Mouse (Mus musculus): ENCODE measurements at regions not wholly inside any gene's neighbourhood (a gene's known extent, or its start where the extent isn't known, plus 50 kb on each side); places are given as distances from the start of the nearest gene placed in this dataset.

- CTCF ChIA-PET, result interaction anchor here in 2 of 4 experiments (1.1 to 1.5 kb wide), 3 partner anchors 202 to 207 kb away, joined by 3 read pairs; no protein-coding TSS in a partner anchor
Observed at GRCm38 (mm10) chr15:97458139-97458747, 211.2 kb upstream of the Amigo2 start.

GRCm38 (mm10) chr15:97457468-97457867 is 210.4 kb upstream of the Amigo2 start:
- ChIA-PET CTCF (interaction anchor here in 1 of 4 experiments (0.7 kb wide), 1 partner anchor 327 kb away, joined by 3 read pairs; no protein-coding TSS in a partner anchor), POLR2A (no interaction called here)

More at GRCm38 (mm10) chr15:97458139-97458747, 211.2 kb upstream of the Amigo2 start:
- POLR2A ChIA-PET, result interaction anchor here in 2 of 4 experiments (0.6 to 1.9 kb wide), 7 partner anchors 8 to 284 kb away, joined by 3 to 9 read pairs (median 4); no protein-coding TSS in a partner anchor

GRCm38 (mm10) chr15:97456991-97457390 is 209.9 kb upstream of the Amigo2 start:
- ChIA-PET CTCF (interaction anchor here in 1 of 4 experiments (1.2 kb wide), 1 partner anchor 8 kb away, joined by 3 read pairs; no protein-coding TSS in a partner anchor), POLR2A (no interaction called here)

- ChIA-PET POLR2A (no interaction called here), CTCF (interaction anchor here in 1 of 4 experiments (0.5 kb wide), 1 partner anchor 16 kb away, joined by 3 read pairs; no protein-coding TSS in a partner anchor)
Observed at GRCm38 (mm10) chr15:97455672-97456071, 208.6 kb upstream of the Amigo2 start.

GRCm38 (mm10) chr15:97449724-97450123 is 202.6 kb upstream of the Amigo2 start:
- CTCF ChIA-PET, result interaction anchor here in 2 of 4 experiments (1.4 to 1.5 kb wide), 2 partner anchors 73 to 119 kb away, joined by 3 read pairs; no protein-coding TSS in a partner anchor
- POLR2A ChIA-PET, result interaction anchor here in 3 of 4 experiments (0.6 to 2.0 kb wide), 12 partner anchors 9 to 1701 kb away, joined by 3 to 9 read pairs (median 4); no protein-coding TSS in a partner anchor

GRCm38 (mm10) chr15:97449001-97449400 is 201.9 kb upstream of the Amigo2 start:
- ChIA-PET POLR2A (interaction anchor here in 1 of 4 experiments (0.6 to 2.0 kb wide), 6 partner anchors 10 to 73 kb away, joined by 3 to 6 read pairs (median 4); no protein-coding TSS in a partner anchor), CTCF (no interaction called here)

- CTCF ChIA-PET, result interaction anchor here in 1 of 4 experiments (0.6 kb wide), 1 partner anchor 58 kb away, joined by 4 read pairs; no protein-coding TSS in a partner anchor
- POLR2A ChIA-PET, result interaction anchor here in 2 of 4 experiments (0.6 to 2.0 kb wide), 5 partner anchors 10 to 166 kb away, joined by 3 to 5 read pairs (median 3); no protein-coding TSS in a partner anchor
Observed at GRCm38 (mm10) chr15:97448243-97448880, 201.3 kb upstream of the Amigo2 start.

- ChIA-PET CTCF (interaction anchor here in 1 of 4 experiments (1.1 kb wide), 1 partner anchor 62 kb away, joined by 3 read pairs; no protein-coding TSS in a partner anchor), POLR2A (interaction anchor here in 3 of 4 experiments (0.5 to 0.9 kb wide), 3 partner anchors 31 to 134 kb away, joined by 3 to 6 read pairs (median 3); no protein-coding TSS in a partner anchor)
Observed at GRCm38 (mm10) chr15:97446181-97446580, 199.1 kb upstream of the Amigo2 start.

GRCm38 (mm10) chr15:97438235-97438760 is 191.2 kb upstream of the Amigo2 start:
- ChIA-PET CTCF (no interaction called here), POLR2A (interaction anchor here in 1 of 4 experiments (0.9 kb wide), 1 partner anchor 10 kb away, joined by 3 read pairs; no protein-coding TSS in a partner anchor)

Measured in embryonic stem cell, embryonic (primary cell).